Mouse (Mus musculus) MEL (cell line): Measurements from ENCODE around the gene Yipf1. TPM values are rescaled to one million over a fixed set of nuclear protein-coding genes. Genes with fewer than 3 reads are reported as not detected.

Experiments
- DNase-seq: peaks from one replicate; pipeline ENCODE4 v3.0.0; 2011; ENCODE audit warnings: low read depth, low spot score
- H3K27ac ChIP-seq: 2 replicates; pipeline ENCODE4 v1.5.1; 2012; ENCODE audit warnings: low read depth, mild to moderate bottlenecking, control low read depth, low read length, moderate library complexity; ENCODE audit not compliant: control insufficient read depth
- H3K27me3 ChIP-seq, 2 experiments: fragments of 150-350 bp in 1 of 2; sonication (generic) in 1 of 2; 2 replicates each; pipeline ENCODE4 v1.6.1; 2012; ENCODE audit warnings: low read length in 2 of 2, mild to moderate bottlenecking in 2 of 2, improper control_type of control experiment in 1 of 2, moderate library complexity in 1 of 2; ENCODE audit not compliant: insufficient read depth in 2 of 2, control insufficient read depth in 1 of 2
- H3K36me3 ChIP-seq, 2 experiments: 2 replicates each; pipeline ENCODE4 v1.6.1; 2012 to 2014; ENCODE audit warnings: low read length in 2 of 2, improper control_type of control experiment in 1 of 2, inconsistent platforms in 1 of 2, mild to moderate bottlenecking in 1 of 2; ENCODE audit not compliant: insufficient read depth in 2 of 2, control insufficient read depth in 1 of 2
- H3K4me1 ChIP-seq, 2 experiments: fragments of 150-350 bp in 1 of 2; sonication (generic) in 1 of 2; 2 replicates each; pipeline ENCODE4 v1.6.1; 2012; ENCODE audit warnings: low read length in 2 of 2, improper control_type of control experiment in 1 of 2, mild to moderate bottlenecking in 1 of 2; ENCODE audit not compliant: insufficient read depth in 2 of 2, control insufficient read depth in 1 of 2
- H3K4me3 ChIP-seq, 2 experiments: fragments of 150-350 bp in 1 of 2; sonication (generic) in 1 of 2; 2 replicates each; pipeline ENCODE4 v1.5.1; 2012; ENCODE audit warnings: low read depth in 2 of 2, low read length in 2 of 2, mild to moderate bottlenecking in 2 of 2, moderate library complexity in 2 of 2, control low read depth in 1 of 2, improper control_type of control experiment in 1 of 2; ENCODE audit not compliant: control insufficient read depth in 1 of 2, insufficient read depth in 1 of 2
- H3K79me2 ChIP-seq: 2 replicates; pipeline ENCODE4 v1.6.1; 2012; ENCODE audit warnings: mild to moderate bottlenecking, low read length, moderate library complexity; ENCODE audit not compliant: control insufficient read depth, poor library complexity, insufficient read depth
- H3K9ac ChIP-seq: 2 replicates; pipeline ENCODE4 v1.6.1; 2012; ENCODE audit warnings: low read depth, mild to moderate bottlenecking, control low read depth, low read length, moderate library complexity; ENCODE audit not compliant: control insufficient read depth, poor library complexity, severe bottlenecking
- H3K9me3 ChIP-seq: fragments of 150-350 bp; sonication (generic); replicated peaks from 2 replicates; pipeline ENCODE4 v1.6.1; 2012; ENCODE audit warnings: mild to moderate bottlenecking, low read length, improper control_type of control experiment, moderate library complexity; ENCODE audit not compliant: insufficient read depth
- CHD1 ChIP-seq: IDR thresholded peaks from 2 replicates; pipeline ENCODE4 v1.6.1; 2012; ENCODE audit warnings: low read depth, mild to moderate bottlenecking, inconsistent platforms, low read length, improper control_type of control experiment
- CTCF ChIP-seq, 3 experiments: IDR thresholded peaks in 2 of 3; conservative IDR thresholded peaks in 1 of 3; 2 replicates each; pipeline ENCODE4 v1.5.1; 2011 to 2012; ENCODE audit warnings: low read length in 3 of 3, low read depth in 2 of 3, mild to moderate bottlenecking in 2 of 3, improper control_type of control experiment in 1 of 3, inconsistent platforms in 1 of 3, mixed read lengths in 1 of 3, moderate library complexity in 1 of 3; ENCODE audit not compliant: control insufficient read depth in 1 of 3, insufficient read depth in 1 of 3, poor library complexity in 1 of 3, severe bottlenecking in 1 of 3
- ETS1 ChIP-seq: IDR thresholded peaks from 2 replicates; pipeline ENCODE4 v1.6.1; 2012; ENCODE audit warnings: low read depth, mild to moderate bottlenecking, inconsistent platforms, low read length, improper control_type of control experiment, moderate library complexity
- HCFC1 ChIP-seq: IDR thresholded peaks from 2 replicates; pipeline ENCODE4 v1.6.1; 2012; ENCODE audit warnings: low read depth, mild to moderate bottlenecking, inconsistent platforms, low read length, improper control_type of control experiment, moderate library complexity
- KAT2A ChIP-seq: conservative IDR thresholded peaks from 2 replicates; pipeline ENCODE4 v1.6.1; 2012; ENCODE audit warnings: low read depth, low read length, improper control_type of control experiment, inconsistent platforms
- MYB ChIP-seq: IDR thresholded peaks from 2 replicates; pipeline ENCODE4 v1.6.1; 2011; ENCODE audit warnings: mild to moderate bottlenecking, low read depth, low read length, improper control_type of control experiment
- MYC ChIP-seq: IDR thresholded peaks from 2 replicates; pipeline ENCODE4 v1.6.1; 2011; ENCODE audit warnings: low read depth, mild to moderate bottlenecking, low read length, improper control_type of control experiment, moderate library complexity
- NELFE ChIP-seq: IDR thresholded peaks from 2 replicates; pipeline ENCODE4 v1.6.1; 2011; ENCODE audit warnings: low read depth, low read length, improper control_type of control experiment
- RAD21 ChIP-seq: IDR thresholded peaks from 2 replicates; pipeline ENCODE4 v1.6.1; 2011; ENCODE audit warnings: mild to moderate bottlenecking, low read depth, low read length, improper control_type of control experiment
- RCOR1 ChIP-seq: IDR thresholded peaks from 2 replicates; pipeline ENCODE4 v1.6.1; 2012; ENCODE audit warnings: low read depth, mild to moderate bottlenecking, inconsistent platforms, low read length, improper control_type of control experiment
- SMC3 ChIP-seq: IDR thresholded peaks from 2 replicates; pipeline ENCODE4 v1.6.1; 2011; ENCODE audit warnings: low read depth, low read length, improper control_type of control experiment
- TBP ChIP-seq: IDR thresholded peaks from 2 replicates; pipeline ENCODE4 v1.8.0; 2011; ENCODE audit warnings: low read depth, low read length, improper control_type of control experiment
- TCF12 ChIP-seq: IDR thresholded peaks from 2 replicates; pipeline ENCODE4 v1.6.1; 2014; ENCODE audit warnings: low read depth, mild to moderate bottlenecking, inconsistent platforms, low read length, improper control_type of control experiment, moderate library complexity
- UBTF ChIP-seq: IDR thresholded peaks from 2 replicates; pipeline ENCODE4 v1.6.1; 2012; ENCODE audit warnings: low read depth, mild to moderate bottlenecking, inconsistent platforms, low read length, improper control_type of control experiment, moderate library complexity, borderline replicate concordance; ENCODE audit not compliant: insufficient read depth
- USF1 ChIP-seq: IDR thresholded peaks from 2 replicates; pipeline ENCODE4 v1.6.1; 2014; ENCODE audit warnings: low read depth, mild to moderate bottlenecking, inconsistent platforms, low read length, improper control_type of control experiment, moderate library complexity
- USF2 ChIP-seq, 2 experiments: IDR thresholded peaks; 2 replicates each; pipeline ENCODE4 v1.6.1; 2011 to 2012; ENCODE audit warnings: improper control_type of control experiment in 2 of 2, low read length in 2 of 2, borderline replicate concordance in 1 of 2, inconsistent platforms in 1 of 2, low read depth in 1 of 2, mild to moderate bottlenecking in 1 of 2; ENCODE audit not compliant: insufficient read depth in 1 of 2
- ZC3H11A ChIP-seq: IDR thresholded peaks from 2 replicates; pipeline ENCODE4 v1.6.1; 2012; ENCODE audit warnings: low read depth, mild to moderate bottlenecking, inconsistent platforms, low read length, improper control_type of control experiment
- ZKSCAN1 ChIP-seq: IDR thresholded peaks from 2 replicates; pipeline ENCODE4 v1.6.1; 2012; ENCODE audit warnings: low read depth, mild to moderate bottlenecking, inconsistent platforms, low read length, improper control_type of control experiment, moderate library complexity
- ZNF384 ChIP-seq: IDR thresholded peaks from 2 replicates; pipeline ENCODE4 v1.6.1; 2012; ENCODE audit warnings: low read depth, mild to moderate bottlenecking, inconsistent platforms, low read length, improper control_type of control experiment
- polyA plus RNA-seq, 2 experiments: library from polyadenylated mRNA; stranded (reverse) in 1 of 2; unstranded in 1 of 2; fragments of >175 nt in 1 of 2; fragments of >200 nt in 1 of 2; gene quantifications; 2 replicates each; pipeline versions ENCODE4 v1.2.1 to v1.2.4; 2012; ENCODE audit warnings: low replicate concordance in 2 of 2, low read depth in 1 of 2; ENCODE audit not compliant: insufficient read length in 2 of 2, insufficient read depth in 1 of 2, missing spikeins in 1 of 2
- total RNA-seq: library from RNA; depleted of rRNA; stranded (reverse); fragments of 300-350 nt; gene quantifications from 2 replicates; pipeline ENCODE4 v1.2.3, GENCODE M21; 2012

Gene Yipf1
- total and polyA plus RNA-seq, 3 experiments, result 40.6 to 549 (median 43.5) TPM

DNA sequence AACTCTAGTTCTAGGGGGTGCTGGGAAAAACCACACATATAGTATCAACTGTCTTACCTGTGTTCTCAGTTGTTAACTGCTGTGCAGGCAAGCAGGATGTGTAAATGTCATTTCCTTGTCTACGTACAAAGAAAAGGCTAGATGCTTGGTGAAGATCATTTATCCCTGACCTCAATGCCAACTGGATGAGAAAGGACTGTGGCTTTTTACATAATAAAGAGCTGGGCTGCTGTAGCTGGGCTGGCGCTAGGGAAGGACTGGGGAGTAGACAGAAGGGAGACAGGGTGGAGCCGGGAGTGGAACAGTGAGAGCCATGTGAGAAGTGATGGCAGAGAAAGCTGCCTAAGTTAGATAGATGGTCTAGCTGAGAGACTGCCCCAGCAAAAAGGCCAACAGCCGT lies 48.6 kb downstream of the Yipf1 start:
- Histone ChIP-seq H3K4me1 (0 out of 4 replicates have a peak, but pooled peaks cover 0 to 3% of the 10 kb centered on the region in 2 experiments), H3K9me3 (no peaks in the 10 kb centered on the region), H3K9ac (no peak overlapping the region), H3K4me3 (no peak overlapping the region)
- TF ChIP-seq MYC (no peak), RAD21 (no peak)
- TF ChIP-seq, all 39 proteins: peak for 0
- Histone ChIP-seq H3K27me3 (no peaks in the 10 kb centered on the region), H3K79me2 (peaks cover 1% of the 10 kb centered on the region; the same call in 1 of the 2 replicates), H3K36me3 (peaks cover 0 to 2% of the 10 kb centered on the region in 2 experiments; a peak in 1 of 4 replicates), H3K27ac (no peak overlapping the region)
- no peak for DNase-seq

DNA sequence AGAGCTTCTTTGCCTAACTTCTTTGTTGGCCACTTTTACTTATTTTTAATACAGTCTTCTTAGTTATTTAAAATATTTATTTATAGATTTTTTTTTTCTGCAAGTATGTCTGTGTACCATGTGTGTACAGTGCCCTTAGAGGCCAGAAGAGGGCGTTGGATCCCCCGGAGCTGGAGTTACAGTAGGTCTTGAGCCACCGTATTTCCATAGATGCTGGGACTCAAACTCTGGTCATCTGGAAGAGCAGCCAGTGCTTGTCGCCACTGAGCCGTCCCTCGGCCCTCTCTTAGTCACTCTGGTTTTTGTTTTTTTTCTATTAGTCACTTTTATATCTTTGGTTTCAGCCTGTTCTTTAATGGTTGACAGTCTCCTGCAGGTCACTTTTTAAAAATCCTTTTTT lies 49.4 kb downstream of the Yipf1 start:
- H3K9me3 ChIP-seq, result no peaks in the 10 kb centered on the region
- H3K27ac ChIP-seq, result peak overlapping the region; percentile 56; the same call in 1 of the 2 replicates
- no peaks in the 10 kb centered on the region for H3K27me3 ChIP-seq
- TF ChIP-seq NELFE, result no peak
- TF ChIP-seq RCOR1, result no peak
- no peak for TF ChIP-seq UBTF
- TF ChIP-seq TCF12, result no peak
- no peak for TF ChIP-seq USF1
- no peak for TF ChIP-seq USF2 (IDR thresholded peaks at IDR 0.05; ENCODE audit: borderline replicate concordance in 1 of 2, insufficient read depth in 1 of 2, low read depth in 1 of 2, low read length in 2 of 2)
- TF ChIP-seq CHD1, result no peak
- TF ChIP-seq MYB, result no peak
- peak; percentile 62; the same call in 1 of the 2 replicates for TF ChIP-seq ZNF384
- TF ChIP-seq ZKSCAN1, result no peak
- no peak for TF ChIP-seq KAT2A
- TF ChIP-seq HCFC1, result no peak
- TF ChIP-seq ETS1, result no peak
- no peak for TF ChIP-seq ZC3H11A
- TF ChIP-seq SMC3, result no peak
- TF ChIP-seq CTCF (IDR thresholded peaks at IDR 0.05 in 2 of 3, conservative IDR thresholded peaks at IDR 0.05 in 1 of 3; ENCODE audit: control insufficient read depth in 1 of 3, insufficient read depth in 1 of 3, low read depth in 2 of 3, low read length in 3 of 3, poor library complexity in 1 of 3, severe bottlenecking in 1 of 3), result peak; percentile 49 to 66 (median 51)
- 0 out of 2 replicates have a peak, but pooled peaks have one; percentile 21 for TF ChIP-seq TBP
- H3K36me3 ChIP-seq, result peaks cover 0 to 2% of the 10 kb centered on the region in 2 experiments; a peak in 2 of 4 replicates
- peak overlapping the region; percentile 49 for H3K9ac ChIP-seq
- peak overlapping the region; percentile 34 to 35; a peak in 3 of 4 replicates for H3K4me3 ChIP-seq
- H3K79me2 ChIP-seq, result peaks cover 9% of the 10 kb centered on the region
- 0 out of 4 replicates have a peak, but pooled peaks cover 0 to 3% of the 10 kb centered on the region in 2 experiments for H3K4me1 ChIP-seq
- DNase-seq, result peak; percentile 70
